In genomic region chr4:134628575-134629384, GRCm38 (mm10) we compare ENCODE assay signal across 11 mouse cellular contexts.
DNase-seq lines count a peak whose midpoint lies in the region; ATAC-seq and TF ChIP-seq lines count a peak whose summit lies in the region.
"Had no signal": no experiment of that assay in that cellular context is flagged by ENCODE, and none has a peak within 500 bp of the region (broad histone marks: within the 10 kb centered on the region; RNA-seq: fewer than 3 reads in every experiment).

No protein-coding gene starts in this region.

- no peaks in the 10 kb centered on the region for H3K79me2 ChIP-seq in CH12.LX (replicated peaks; ENCODE audit: control insufficient read depth, extremely low read depth, insufficient read depth, poor library complexity, severe bottlenecking)

- WGBS in hindbrain, embryonic 13.5 days, result 74% methylated on average over 10 of the region's 10 CpGs
- 71% methylated on average over 10 of the region's 10 CpGs for WGBS in hindbrain, embryonic 14.5 days

- intact Hi-C loops in heart, postnatal 14 days (cut with DNase I), result no loop called here

- H3K27me3 ChIP-seq in hindbrain, embryonic 13.5 days, result no peaks in the 10 kb centered on the region
- H3K27me3 ChIP-seq in hindbrain, embryonic 14.5 days (ENCODE audit: control insufficient read depth, insufficient read depth, low read length), result no peaks in the 10 kb centered on the region
- no peaks in the 10 kb centered on the region for H3K27me3 ChIP-seq in CH12.LX (replicated peaks)
- H3K27me3 ChIP-seq: embryonic facial prominence, embryonic 13.5 days; midbrain, embryonic 13.5 days had no signal

- H3K36me3 ChIP-seq in hindbrain, embryonic 13.5 days, result no peaks in the 10 kb centered on the region
- H3K36me3 ChIP-seq in hindbrain, embryonic 14.5 days (replicated peaks; ENCODE audit: control insufficient read depth, insufficient read depth), result no peaks in the 10 kb centered on the region
- H3K36me3 ChIP-seq in CH12.LX (replicated peaks in 1 of 2; ENCODE audit: control insufficient read depth in 1 of 2, insufficient read depth in 1 of 2, low read length in 1 of 2), result no peaks in the 10 kb centered on the region
- H3K36me3 ChIP-seq: embryonic facial prominence, embryonic 13.5 days; midbrain, embryonic 13.5 days had no signal

- no peak overlapping the region for H3K4me3 ChIP-seq in hindbrain, embryonic 13.5 days
- H3K4me3 ChIP-seq in hindbrain, embryonic 14.5 days (replicated peaks; ENCODE audit: low read length), result no peak overlapping the region
- no peak overlapping the region for H3K4me3 ChIP-seq in CH12.LX (replicated peaks in 1 of 3; ENCODE audit: low read depth in 2 of 3, low read length in 2 of 3, poor library complexity in 1 of 3)
- H3K4me3 ChIP-seq: embryonic facial prominence, embryonic 13.5 days; midbrain, embryonic 13.5 days had no signal

- dilution Hi-C loops in CH12.LX (cut with MboI; ENCODE audit: extremely low pct_ligation_motif_present, extremely low pct_unique_long_range_greater_than_20kb, low sequenced_read_pairs), result no loop called here

- TF ChIP-seq EP300 in CH12.LX (IDR thresholded peaks at IDR 0.05; ENCODE audit: low read length), result no peak

- no peak for TF ChIP-seq CTCF in CH12.LX (conservative IDR thresholded peaks at IDR 0.05 in 1 of 2, IDR thresholded peaks at IDR 0.05 in 1 of 2; ENCODE audit: low read depth in 2 of 2, low read length in 2 of 2)

- peak overlapping the region; percentile 43; the same call in 1 of the 2 replicates for H3K9ac ChIP-seq in hindbrain, embryonic 13.5 days
- H3K9ac ChIP-seq in hindbrain, embryonic 14.5 days, result no peak overlapping the region
- no peak overlapping the region for H3K9ac ChIP-seq in CH12.LX (ENCODE audit: insufficient read depth, low read depth)
- H3K9ac ChIP-seq: midbrain, embryonic 13.5 days had no signal

- DNase-seq in hindbrain, embryonic 14.5 days (ENCODE audit: low spot score), result no peak
- no peak for DNase-seq in CH12.LX (ENCODE audit: extremely low read depth)
- DNase-seq in brain, adult 2 months (ENCODE audit: low read depth, low spot score), result peak; percentile 42
- DNase-seq in heart, postnatal 14 days, result peak; percentile 52 to 59
- no peak for DNase-seq in spleen, postnatal 10 days (ENCODE audit: low spot score in 2 of 2)
- DNase-seq in cerebellum, postnatal 25 days, result no peak
- DNase-seq in layer of hippocampus, postnatal 25 days (ENCODE audit: extremely low spot score in 1 of 2, low spot score in 1 of 2), result no peak
- DNase-seq: gastrocnemius, postnatal 10 days had no signal

- no peaks in the 10 kb centered on the region for H3K9me3 ChIP-seq in hindbrain, embryonic 13.5 days
- no peaks in the 10 kb centered on the region for H3K9me3 ChIP-seq in hindbrain, embryonic 14.5 days (ENCODE audit: control insufficient read depth, low read length)
- no peaks in the 10 kb centered on the region for H3K9me3 ChIP-seq in CH12.LX (replicated peaks; ENCODE audit: low read length)
- H3K9me3 ChIP-seq: embryonic facial prominence, embryonic 13.5 days; midbrain, embryonic 13.5 days had no signal

- no peak for TF ChIP-seq RAD21 in CH12.LX (IDR thresholded peaks at IDR 0.05; ENCODE audit: low read depth, low read length)

- in situ Hi-C loops in CH12.LX (cut with MboI; ENCODE audit: low pct_ligation_motif_present, low pct_unique_long_range_greater_than_20kb, low sequenced_read_pairs), result no loop called here

- TF ChIP-seq POLR2A in CH12.LX (IDR thresholded peaks at IDR 0.05; ENCODE audit: low read depth, low read length), result no peak

- no peak overlapping the region for H3K4me2 ChIP-seq in hindbrain, embryonic 13.5 days
- H3K4me2 ChIP-seq in hindbrain, embryonic 14.5 days (replicated peaks), result no peak overlapping the region
- H3K4me2 ChIP-seq in CH12.LX (ENCODE audit: insufficient read depth, low read depth, poor library complexity, severe bottlenecking), result no peak overlapping the region
- H3K4me2 ChIP-seq: embryonic facial prominence, embryonic 13.5 days; midbrain, embryonic 13.5 days had no signal

- ATAC-seq in hindbrain, embryonic 13.5 days (ENCODE audit: low FRiP score), result no peak
- ATAC-seq in hindbrain, embryonic 14.5 days (ENCODE audit: low FRiP score), result no peak
- ATAC-seq: midbrain, embryonic 13.5 days had no signal

- peaks cover 55% of the 10 kb centered on the region for H3K4me1 ChIP-seq in hindbrain, embryonic 13.5 days (replicated peaks)
- peaks cover 45% of the 10 kb centered on the region for H3K4me1 ChIP-seq in hindbrain, embryonic 14.5 days (replicated peaks; ENCODE audit: control insufficient read depth, insufficient read depth, low read length)
- H3K4me1 ChIP-seq in CH12.LX (ENCODE audit: control insufficient read depth in 1 of 2, insufficient read depth in 2 of 2), result peaks cover 0 to 8% of the 10 kb centered on the region in 2 experiments; a peak in 2 of 4 replicates

- H3K27ac ChIP-seq in hindbrain, embryonic 13.5 days, result no peak overlapping the region
- H3K27ac ChIP-seq in hindbrain, embryonic 14.5 days, result no peak overlapping the region
- no peak overlapping the region for H3K27ac ChIP-seq in CH12.LX (ENCODE audit: insufficient read depth, low read depth)
- H3K27ac ChIP-seq: embryonic facial prominence, embryonic 13.5 days; midbrain, embryonic 13.5 days had no signal

TF ChIP-seq in CH12.LX, 34 proteins besides CTCF, POLR2A, EP300 and RAD21:
- no peak for TF ChIP-seq NELFE (IDR thresholded peaks at IDR 0.05; ENCODE audit: low read depth, low read length)
- peak; percentile 64 for TF ChIP-seq NRF1 (IDR thresholded peaks at IDR 0.05; ENCODE audit: low read depth, low read length)

Comparison
In these comparisons a context has a peak if more than half of its experiments do, and no peak if none do; other contexts are left out.
1. DNase-seq: peak in brain, adult 2 months (single experiment) and heart, postnatal 14 days (2 of 2); none in hindbrain, embryonic 14.5 days (single experiment), CH12.LX (single experiment), spleen, postnatal 10 days (0 of 2), cerebellum, postnatal 25 days (0 of 2) and layer of hippocampus, postnatal 25 days (0 of 2).